Mouse (Mus musculus) hindlimb bud, embryonic 11.5 days (tissue): Measurements from ENCODE around the gene Galnt6.

Experiments used
- DNase-seq: peaks from one replicate; pipeline ENCODE4 v3.0.0-alpha.2; 2012; ENCODE audit warnings: low read depth, low spot score; ENCODE audit errors: extremely low spot score

Galnt6 gene

DNA sequence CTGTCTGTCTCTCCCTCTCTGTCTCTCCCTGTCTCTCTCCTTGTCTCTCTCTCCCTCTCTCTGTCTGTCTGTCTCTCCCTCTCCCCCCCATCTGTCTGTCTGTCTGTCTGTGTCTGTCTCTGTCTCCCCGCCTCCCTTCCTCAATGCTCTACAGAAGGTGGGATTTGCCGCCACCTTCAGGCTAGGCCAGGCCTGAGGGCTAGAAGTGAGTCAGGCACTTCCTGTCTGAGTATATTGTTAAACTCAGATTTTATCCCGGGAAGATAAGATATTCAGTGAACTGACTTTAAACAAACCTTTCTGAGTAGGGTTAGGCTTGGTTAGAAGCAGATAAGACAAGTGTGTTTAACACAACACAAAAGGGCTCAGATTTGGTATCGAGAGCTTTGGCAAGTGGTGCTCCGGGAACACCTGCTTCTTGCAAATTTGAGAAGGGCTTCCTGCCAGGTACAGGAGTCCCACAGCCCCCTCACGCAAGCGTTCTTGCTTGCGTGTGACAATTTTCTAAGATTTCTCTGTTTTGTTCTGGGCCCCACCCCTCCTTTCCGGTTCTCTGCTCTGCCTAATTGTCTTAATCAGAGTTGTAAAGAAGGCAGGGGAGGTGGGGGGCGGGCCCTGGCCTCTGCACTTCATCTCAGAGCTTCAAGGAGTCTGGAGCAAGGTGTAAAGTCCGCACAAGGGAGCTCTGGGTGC is 25.8 kb upstream of the Galnt6 start:
- no peak for DNase-seq

- no peak for DNase-seq
These were observed 24.9 kb upstream of the Galnt6 start for GRCm38 (mm10) chr15:100754041-100754440.

- DNase-seq, result no peak
These were observed 23.9 kb upstream of the Galnt6 start for GRCm38 (mm10) chr15:100753045-100753444.

DNA sequence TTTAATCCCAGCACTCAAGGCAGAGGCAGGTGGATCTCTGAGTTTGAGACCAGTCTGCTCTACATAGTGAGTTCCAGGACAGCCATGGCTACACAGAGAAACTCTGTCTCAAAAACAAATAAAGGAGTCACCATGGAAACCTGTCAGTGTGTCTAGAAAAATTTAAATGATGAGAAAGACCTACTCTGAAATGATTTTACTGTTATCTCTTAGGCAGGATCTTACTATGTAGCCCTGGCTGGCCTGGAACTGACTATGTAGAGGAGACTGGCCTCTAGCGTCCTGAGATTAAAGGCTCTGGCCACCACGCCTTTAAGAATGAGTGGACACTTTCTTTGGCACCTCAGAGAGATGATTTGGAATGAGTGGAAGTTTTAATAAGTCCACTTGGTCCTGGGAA is 23.3 kb upstream of the Galnt6 start:
- DNase-seq, result no peak

- no peak for DNase-seq
These were observed 20.8 kb upstream of the Galnt6 start for GRCm38 (mm10) chr15:100749751-100750538.

DNA sequence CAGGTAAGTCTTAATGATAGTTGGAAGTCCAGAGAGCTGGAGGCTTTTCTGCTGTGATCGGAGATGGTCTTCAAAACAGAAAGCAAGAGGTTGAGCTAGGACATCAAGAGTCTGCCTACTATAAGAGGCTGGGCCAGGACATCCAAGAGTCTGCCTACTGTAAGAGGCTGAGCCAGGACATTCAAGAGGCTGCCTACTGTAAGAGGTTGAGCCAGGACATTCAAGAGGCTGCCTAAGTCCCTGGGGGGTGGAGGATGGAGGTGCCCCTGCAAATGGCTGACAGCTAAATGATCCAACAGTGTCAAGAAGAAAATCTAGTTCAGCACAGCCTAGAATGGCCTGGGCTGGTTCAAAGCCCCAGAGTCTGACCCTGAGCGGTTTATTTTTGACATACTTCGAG is 19.4 kb upstream of the Galnt6 start:
- DNase-seq, result no peak

GRCm38 (mm10) chr15:100747121-100747963 is 18.2 kb upstream of the Galnt6 start:
- no peak for DNase-seq

DNA sequence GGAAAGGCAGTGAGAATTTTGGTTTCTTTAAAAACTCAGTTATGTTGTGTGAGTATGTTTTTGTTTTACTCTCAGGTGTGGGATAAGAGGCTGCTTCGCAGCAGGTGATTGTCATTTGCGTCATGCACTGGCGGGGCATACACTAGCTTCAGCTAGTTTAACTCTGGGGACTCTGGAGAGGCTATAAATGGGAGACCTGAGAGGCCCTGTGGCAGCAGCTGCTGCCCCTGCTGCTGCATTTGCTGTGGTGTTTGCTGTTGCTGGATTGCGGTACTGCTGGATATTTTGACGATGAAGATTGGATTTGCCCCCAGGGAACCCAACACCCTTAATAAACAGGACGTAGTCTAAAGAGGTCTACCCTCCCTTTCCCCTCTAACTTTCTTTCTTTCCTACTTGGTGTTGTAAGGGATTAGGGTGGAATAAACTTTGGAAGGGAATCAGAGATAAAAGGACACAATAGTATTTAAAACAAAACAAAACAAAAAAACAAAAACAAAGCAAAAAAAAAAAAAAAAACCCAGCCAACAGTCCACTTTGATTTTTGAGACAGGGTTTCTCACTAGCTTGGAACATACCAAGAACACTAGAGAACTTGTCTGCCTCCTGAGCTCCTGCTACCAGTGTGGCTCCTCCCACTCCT is 17.4 kb upstream of the Galnt6 start:
- no peak for DNase-seq

DNA sequence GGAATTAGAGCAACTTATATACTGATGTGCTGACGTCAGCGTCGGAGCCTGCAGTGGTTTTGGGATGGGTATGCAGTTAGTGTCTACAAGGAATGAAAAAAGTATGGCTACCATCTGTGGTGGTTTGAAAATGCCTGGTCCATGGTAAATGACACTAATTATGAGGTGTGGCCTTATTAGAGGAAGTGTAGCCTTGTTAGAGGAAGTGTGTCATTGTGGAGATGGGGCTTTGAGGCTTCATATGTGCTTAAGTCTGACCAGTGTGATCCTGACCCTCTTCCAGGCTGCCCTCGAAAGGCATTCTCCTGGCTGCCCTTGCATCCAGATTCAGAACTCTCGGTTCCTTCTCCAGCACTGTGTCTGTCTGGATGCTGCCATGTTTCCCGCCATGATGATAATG is 14.1 kb upstream of the Galnt6 start:
- DNase-seq, result no peak

DNA sequence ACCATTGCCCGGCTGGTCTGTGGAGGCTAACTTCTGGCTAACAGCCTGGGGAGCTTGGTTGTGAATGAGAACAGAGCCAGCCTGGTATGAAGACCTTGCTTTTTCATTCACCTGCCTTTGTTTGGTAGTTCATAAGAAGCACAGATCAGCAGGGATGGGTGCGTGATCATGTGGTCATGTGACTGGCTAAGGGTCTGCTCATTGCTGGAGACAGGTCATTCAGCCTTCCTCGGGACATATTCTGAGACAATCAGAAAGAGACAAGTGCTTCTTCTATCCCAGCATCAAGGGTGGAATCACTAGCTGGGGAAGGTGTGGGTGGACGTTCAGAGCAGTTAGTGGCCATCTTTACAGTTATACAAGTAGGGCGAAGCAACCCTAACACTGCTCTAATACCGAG is 10.3 kb upstream of the Galnt6 start:
- DNase-seq, result no peak

DNA sequence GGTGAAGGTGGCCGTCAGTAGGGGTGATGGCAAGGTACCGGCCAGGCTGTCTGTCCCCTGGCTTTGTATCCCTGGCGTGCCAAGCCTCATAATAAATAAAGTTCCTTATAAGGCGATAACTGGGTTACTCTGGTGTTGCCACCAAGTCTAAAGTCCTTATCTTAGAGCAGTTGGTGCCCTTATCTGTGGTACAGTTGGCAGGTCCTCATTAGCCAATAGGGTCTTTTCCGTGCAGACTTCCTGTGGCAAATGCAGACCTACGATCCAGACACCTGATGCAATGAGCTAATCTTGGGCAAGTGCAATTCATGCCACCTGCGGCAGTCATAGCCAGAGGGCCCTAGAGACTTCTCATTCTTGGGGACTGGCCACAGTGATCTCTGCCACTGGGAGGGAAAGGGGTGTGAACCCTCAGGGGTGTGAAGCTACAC is 9.2 kb upstream of the Galnt6 start:
- no peak for DNase-seq

GRCm38 (mm10) chr15:100737667-100738066 is 8.5 kb upstream of the Galnt6 start:
- DNase-seq, result no peak

- no peak for DNase-seq
These were observed 6.8 kb upstream of the Galnt6 start for GRCm38 (mm10) chr15:100735953-100736300.

- DNase-seq, result no peak
These were observed 6.1 kb upstream of the Galnt6 start for GRCm38 (mm10) chr15:100735095-100735952.

DNA sequence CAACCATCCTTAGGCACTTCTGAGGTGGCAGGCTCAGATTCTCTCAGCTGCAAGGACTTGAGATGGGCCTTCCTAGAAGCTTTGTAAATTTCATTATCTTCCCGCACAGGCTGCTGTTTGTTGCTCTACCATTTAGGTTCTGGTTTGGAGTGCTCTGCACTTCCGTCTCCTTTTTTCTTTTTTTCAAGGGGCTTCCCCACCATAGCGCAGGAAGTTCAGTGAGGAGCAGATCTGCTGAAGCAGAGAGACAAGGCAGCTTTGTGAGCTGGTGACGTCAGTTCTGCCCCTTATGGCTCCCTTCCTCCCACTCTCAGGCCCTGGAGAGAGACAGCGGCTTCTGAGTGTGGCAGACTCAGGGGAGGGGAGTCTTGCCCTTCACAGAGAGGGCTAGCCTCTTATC is 3.4 kb upstream of the Galnt6 start:
- no peak for DNase-seq

DNA sequence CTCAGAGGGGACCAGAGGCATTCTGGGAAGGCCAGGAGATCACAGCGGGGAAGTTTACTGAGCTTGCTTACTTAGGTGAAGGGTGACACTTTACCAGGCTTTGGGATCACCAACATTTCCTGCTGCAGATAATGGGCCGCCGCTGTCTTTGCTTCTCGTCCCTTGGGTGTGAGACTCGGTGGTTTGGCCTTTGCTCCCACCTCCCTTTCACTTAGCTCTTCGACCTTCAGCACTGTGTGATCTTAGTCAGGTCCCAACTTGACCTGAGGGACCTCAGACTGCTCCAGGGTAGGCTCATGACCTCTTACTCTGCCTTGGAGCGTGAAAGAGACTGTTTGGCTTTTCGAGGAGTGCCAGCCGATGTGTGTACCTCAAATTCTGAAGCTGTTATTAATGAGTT is 1.9 kb upstream of the Galnt6 start:
- no peak for DNase-seq

DNA sequence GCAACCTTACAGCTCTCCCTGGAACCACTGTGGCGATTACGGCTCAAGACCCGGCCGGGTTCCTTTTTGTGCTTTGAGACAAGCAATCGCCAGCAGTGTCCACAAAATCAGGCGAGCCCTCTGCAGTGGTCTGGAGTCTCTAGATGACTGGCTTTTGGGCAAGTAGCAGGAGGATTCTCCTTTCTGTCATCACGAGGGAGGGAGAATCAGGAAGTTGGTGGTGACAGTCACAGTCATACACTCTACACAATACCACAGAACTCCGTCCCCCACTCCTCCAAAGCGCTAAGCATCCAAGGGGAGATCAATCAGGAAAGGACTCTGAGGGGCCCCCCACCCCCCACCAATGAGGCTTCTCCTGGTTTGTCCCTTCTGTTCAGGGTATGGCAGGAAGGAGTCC is 590 bp downstream of the Galnt6 start:
- DNase-seq, result no peak

DNA sequence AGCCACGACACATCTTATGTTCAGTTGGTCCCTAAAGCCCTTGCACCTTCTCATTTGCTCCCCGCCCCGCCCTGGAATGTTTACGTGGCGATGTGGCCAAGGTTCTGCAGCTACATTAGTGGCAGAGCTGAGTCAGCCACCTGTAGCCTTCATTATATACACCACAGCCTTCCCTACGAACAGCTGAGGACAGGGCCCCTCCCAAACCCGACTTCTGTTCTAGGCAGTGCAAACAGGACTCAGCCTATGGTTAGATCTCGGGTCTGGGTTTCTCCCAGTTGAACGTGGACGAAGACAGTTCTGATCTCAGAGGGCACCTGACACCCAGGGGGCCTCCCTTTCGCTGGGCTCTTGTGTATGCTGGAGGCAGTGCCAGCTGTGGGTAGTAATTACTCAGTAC is 1.3 kb downstream of the Galnt6 start:
- no peak for DNase-seq

DNA sequence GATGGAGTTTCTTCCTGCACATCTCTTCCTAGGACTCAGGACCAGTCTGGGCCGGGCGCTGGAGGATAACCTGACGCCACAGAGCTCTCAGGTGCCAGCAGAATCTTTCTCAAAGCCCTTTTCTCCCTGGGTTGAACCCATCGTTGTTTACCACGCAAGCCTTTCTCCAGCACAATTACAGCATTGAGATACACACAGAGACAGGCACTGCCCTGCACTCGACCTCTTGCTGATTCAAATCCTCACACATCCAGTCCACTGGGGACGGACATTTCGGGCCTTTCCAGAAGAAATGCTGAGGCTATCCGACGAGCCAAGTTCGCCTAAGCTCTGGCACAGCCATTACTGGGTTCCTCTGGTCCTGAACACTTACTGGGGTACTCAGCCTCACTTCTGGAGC is 2.5 kb downstream of the Galnt6 start:
- DNase-seq, result no peak

GRCm38 (mm10) chr15:100723505-100723904 is 5.7 kb downstream of the Galnt6 start:
- DNase-seq, result no peak
